Mouse (Mus musculus) heart, adult 9 months (tissue): Measurements from ENCODE around the gene Atp13a2.

ENCODE experiments used
- DNase-seq, 2 experiments: peaks; one replicate each; pipeline ENCODE4 v3.0.0; 2022; ENCODE audit warnings: low spot score in 2 of 2

Gene Atp13a2

GRCm38 (mm10) chr4:140962207-140962909, 24.3 kb upstream of the Atp13a2 start:
- no peak for DNase-seq

- DNase-seq = peak; percentile 64 to 76
These were observed 23.7 kb upstream of the Atp13a2 start for GRCm38 (mm10) chr4:140962950-140963349.

GRCm38 (mm10) chr4:140963941-140964597, 22.6 kb upstream of the Atp13a2 start:
- DNase-seq = peak in 1 of 2 experiments; percentile 61

- DNase-seq = peak in 1 of 2 experiments; percentile 74
These were observed 22.1 kb upstream of the Atp13a2 start for GRCm38 (mm10) chr4:140964620-140965019.

- no peak for DNase-seq
These were observed 19.1 kb upstream of the Atp13a2 start for GRCm38 (mm10) chr4:140967386-140968159.

GRCm38 (mm10) chr4:140971691-140972090, 15.0 kb upstream of the Atp13a2 start:
- no peak for DNase-seq

- no peak for DNase-seq
These were observed 12.3 kb upstream of the Atp13a2 start for GRCm38 (mm10) chr4:140974408-140974807.

- no peak for DNase-seq
These were observed 11.3 kb upstream of the Atp13a2 start for GRCm38 (mm10) chr4:140975356-140975755.

- no peak for DNase-seq
These were observed 9.4 kb upstream of the Atp13a2 start for GRCm38 (mm10) chr4:140977278-140977677.

GRCm38 (mm10) chr4:140977886-140978692, 8.6 kb upstream of the Atp13a2 start:
- no peak for DNase-seq

GRCm38 (mm10) chr4:140981605-140982004, 5.1 kb upstream of the Atp13a2 start:
- no peak for DNase-seq

GRCm38 (mm10) chr4:140982808-140983207, 3.9 kb upstream of the Atp13a2 start:
- DNase-seq = no peak

- DNase-seq = peak; percentile 63 to 84
These were observed 3.2 kb upstream of the Atp13a2 start for GRCm38 (mm10) chr4:140983442-140983841.

GRCm38 (mm10) chr4:140984544-140984943, 2.1 kb upstream of the Atp13a2 start:
- no peak for DNase-seq

- DNase-seq = no peak
These were observed 506 bp upstream of the Atp13a2 start for GRCm38 (mm10) chr4:140986024-140986710.

GRCm38 (mm10) chr4:140987476-140987875, 803 bp downstream of the Atp13a2 start:
- no peak for DNase-seq

- peak in 1 of 2 experiments; percentile 56 for DNase-seq
These were observed 2.1 kb downstream of the Atp13a2 start for GRCm38 (mm10) chr4:140988706-140989290.

- DNase-seq = no peak
These were observed 2.8 kb downstream of the Atp13a2 start for GRCm38 (mm10) chr4:140989447-140989846.

GRCm38 (mm10) chr4:140992215-140992614, 5.5 kb downstream of the Atp13a2 start:
- DNase-seq = no peak

GRCm38 (mm10) chr4:140993846-140994245, 7.2 kb downstream of the Atp13a2 start:
- no peak for DNase-seq

- DNase-seq = no peak
These were observed 9.1 kb downstream of the Atp13a2 start for GRCm38 (mm10) chr4:140995811-140996210.
